Mouse (Mus musculus) embryonic facial prominence, embryonic 13.5 days (tissue): ENCODE data around the gene Nup98. TPM values are rescaled to one million over a fixed set of nuclear protein-coding genes. Genes with fewer than 3 reads are reported as not detected.

ENCODE experiments used
- ATAC-seq: fragments of 200-750 bp; cut with Nextera tagmentation; 2 replicates; pipeline ENCODE4 v1.8.0; 2017; ENCODE audit warnings: low read depth; ENCODE audit not compliant: insufficient number of reproducible peaks, insufficient read depth, low FRiP score, low TSS enrichment
- H3K27ac ChIP-seq: fragments of 300-500 bp; sonication (generic); 2 replicates; pipeline ENCODE4 v1.5.1; 2015; ENCODE audit warnings: moderate library complexity, mild to moderate bottlenecking, inconsistent platforms
- H3K27me3 ChIP-seq: fragments of 300-500 bp; sonication (generic); 2 replicates; pipeline ENCODE4 v1.6.1; 2015; ENCODE audit warnings: mild to moderate bottlenecking, inconsistent platforms
- H3K36me3 ChIP-seq: fragments of 300-500 bp; sonication (generic); 2 replicates; pipeline ENCODE4 v1.6.1; 2015; ENCODE audit warnings: mild to moderate bottlenecking, inconsistent platforms
- H3K4me1 ChIP-seq: fragments of 300-500 bp; sonication (generic); 2 replicates; pipeline ENCODE4 v1.6.1; 2015; ENCODE audit warnings: inconsistent platforms
- H3K4me2 ChIP-seq: fragments of 300-500 bp; sonication (generic); 2 replicates; pipeline ENCODE4 v1.6.1; 2015; ENCODE audit warnings: moderate library complexity, mild to moderate bottlenecking, inconsistent platforms
- H3K4me3 ChIP-seq: fragments of 300-500 bp; sonication (generic); 2 replicates; pipeline ENCODE4 v1.5.1; 2015; ENCODE audit warnings: mild to moderate bottlenecking, inconsistent platforms
- H3K9ac ChIP-seq: fragments of 300-500 bp; sonication (generic); 2 replicates; pipeline ENCODE4 v1.6.1; 2015; ENCODE audit warnings: mild to moderate bottlenecking, inconsistent platforms
- H3K9me3 ChIP-seq: fragments of 300-500 bp; sonication (generic); 2 replicates; pipeline ENCODE4 v1.6.1; 2016; ENCODE audit warnings: inconsistent platforms
- WGBS: fragments of 180-500 bp; shearing (Covaris S2); methylation state at CpG from one replicate; pipeline ENCODE4 v1.1.7; 2015; ENCODE audit warnings: mixed read lengths; 5-methylcytosine and 5-hydroxymethylcytosine counted together
- polyA plus RNA-seq: library from polyadenylated mRNA; unstranded; fragments of >200 nt; fragmentation: Nextera tagmentation; extraction: Ambion mirVana; gene quantifications from 2 replicates; pipeline ENCODE4 v1.2.1, GENCODE M21; 2015

The Nup98 gene
- polyA plus RNA-seq, 1 experiment from 2014 or later: 37.1 TPM

GRCm38 (mm10) chr7:102228049-102228670, 18.2 kb upstream of the Nup98 start:
- ATAC-seq: no peak
- no peak overlapping the region for H3K27ac ChIP-seq
- H3K9me3 ChIP-seq: no peaks in the 10 kb centered on the region
- peaks cover 65% of the 10 kb centered on the region for H3K36me3 ChIP-seq
- WGBS: 89% methylated on average over 4 of the region's 4 CpGs
- H3K4me3 ChIP-seq: no peak overlapping the region
- no peaks in the 10 kb centered on the region for H3K27me3 ChIP-seq
- no peak overlapping the region for H3K4me2 ChIP-seq
- H3K9ac ChIP-seq: no peak overlapping the region
- H3K4me1 ChIP-seq: peaks cover 6% of the 10 kb centered on the region; the same call in 1 of the 2 replicates

- Histone ChIP-seq H3K27me3 (no peaks in the 10 kb centered on the region), H3K36me3 (peaks cover 50% of the 10 kb centered on the region), H3K4me3 (no peak overlapping the region), H3K4me2 (no peak overlapping the region), H3K4me1 (peaks cover 6% of the 10 kb centered on the region; the same call in 1 of the 2 replicates), H3K9ac (no peak overlapping the region), H3K27ac (no peak overlapping the region), H3K9me3 (no peaks in the 10 kb centered on the region)
- ATAC-seq: no peak
- 95% methylated on average over 6 of the region's 6 CpGs for WGBS
Observed at GRCm38 (mm10) chr7:102226051-102226450, 16.1 kb upstream of the Nup98 start.

- Histone ChIP-seq H3K4me3 (no peak overlapping the region), H3K27me3 (no peaks in the 10 kb centered on the region), H3K4me1 (peaks cover 6% of the 10 kb centered on the region; the same call in 1 of the 2 replicates), H3K36me3 (peaks cover 33% of the 10 kb centered on the region), H3K4me2 (peak overlapping the region; percentile 72), H3K9ac (no peak overlapping the region), H3K9me3 (no peaks in the 10 kb centered on the region), H3K27ac (no peak overlapping the region)
- 85% methylated on average over 5 of the region's 5 CpGs for WGBS
- ATAC-seq: no peak
Observed at GRCm38 (mm10) chr7:102223883-102224738, 14.1 kb upstream of the Nup98 start.

- H3K4me1 ChIP-seq: peaks cover 6% of the 10 kb centered on the region; the same call in 1 of the 2 replicates
- H3K9me3 ChIP-seq: no peaks in the 10 kb centered on the region
- WGBS: 1% methylated on average over 31 of the region's 31 CpGs
- no peaks in the 10 kb centered on the region for H3K27me3 ChIP-seq
- H3K4me2 ChIP-seq: peak overlapping the region; percentile 72
- peak overlapping the region; percentile 71 for H3K4me3 ChIP-seq
- H3K27ac ChIP-seq: peak overlapping the region; percentile 86
- ATAC-seq: peak; percentile 85
- peak overlapping the region; percentile 84 for H3K9ac ChIP-seq
- peaks cover 24% of the 10 kb centered on the region for H3K36me3 ChIP-seq
Observed at GRCm38 (mm10) chr7:102222830-102223556, 13.0 kb upstream of the Nup98 start.

- Histone ChIP-seq H3K4me1 (peaks cover 6% of the 10 kb centered on the region; the same call in 1 of the 2 replicates), H3K36me3 (peaks cover 18% of the 10 kb centered on the region), H3K9ac (peak overlapping the region; percentile 84), H3K27me3 (no peaks in the 10 kb centered on the region), H3K9me3 (no peaks in the 10 kb centered on the region), H3K4me2 (peak overlapping the region; percentile 72), H3K4me3 (peak overlapping the region; percentile 71), H3K27ac (peak overlapping the region; percentile 86)
- WGBS: under 1% methylated on average over 8 of the region's 13 CpGs
- peak; percentile 49; the same call in 1 of the 2 replicates for ATAC-seq
Observed at GRCm38 (mm10) chr7:102222336-102222735, 12.4 kb upstream of the Nup98 start.

GRCm38 (mm10) chr7:102221899-102222298, 11.9 kb upstream of the Nup98 start:
- Histone ChIP-seq H3K4me3 (no peak overlapping the region), H3K9me3 (no peaks in the 10 kb centered on the region), H3K4me2 (peak overlapping the region; percentile 72), H3K4me1 (peaks cover 6% of the 10 kb centered on the region; the same call in 1 of the 2 replicates), H3K9ac (no peak overlapping the region), H3K36me3 (peaks cover 13% of the 10 kb centered on the region), H3K27ac (no peak overlapping the region), H3K27me3 (no peaks in the 10 kb centered on the region)
- no peak for ATAC-seq
- 47% methylated on average over 1 of the region's 1 CpGs for WGBS

- Histone ChIP-seq H3K9ac (peak overlapping the region; percentile 74), H3K27me3 (no peaks in the 10 kb centered on the region), H3K9me3 (no peaks in the 10 kb centered on the region), H3K4me2 (peak overlapping the region; percentile 68), H3K4me1 (peaks cover 8% of the 10 kb centered on the region), H3K36me3 (no peaks in the 10 kb centered on the region), H3K4me3 (peak overlapping the region; percentile 80), H3K27ac (peak overlapping the region; percentile 94)
- WGBS: 71% methylated on average over 3 of the region's 3 CpGs
- ATAC-seq: no peak
Observed at GRCm38 (mm10) chr7:102211071-102211470, 1.1 kb upstream of the Nup98 start.

GRCm38 (mm10) chr7:102208806-102209363, 1.1 kb downstream of the Nup98 start:
- 61% methylated on average over 4 of the region's 4 CpGs for WGBS
- Histone ChIP-seq H3K27me3 (no peaks in the 10 kb centered on the region), H3K4me2 (peak overlapping the region; percentile 74), H3K36me3 (0 out of 2 replicates have a peak, but pooled peaks cover 5% of the 10 kb centered on the region), H3K4me3 (peak overlapping the region; percentile 80), H3K9ac (peak overlapping the region; percentile 89), H3K27ac (peak overlapping the region; percentile 92; the same call in 1 of the 2 replicates), H3K4me1 (peaks cover 8% of the 10 kb centered on the region), H3K9me3 (no peaks in the 10 kb centered on the region)
- no peak for ATAC-seq

- H3K27me3 ChIP-seq: no peaks in the 10 kb centered on the region
Observed at GRCm38 (mm10) chr7:102205646-102206045, 4.3 kb downstream of the Nup98 start.

GRCm38 (mm10) chr7:102204296-102204857, 5.6 kb downstream of the Nup98 start:
- Histone ChIP-seq H3K36me3 (0 out of 2 replicates have a peak, but pooled peaks cover 5% of the 10 kb centered on the region), H3K4me1 (peaks cover 8% of the 10 kb centered on the region), H3K27ac (no peak overlapping the region), H3K4me2 (no peak overlapping the region), H3K9me3 (no peaks in the 10 kb centered on the region), H3K9ac (no peak overlapping the region), H3K27me3 (no peaks in the 10 kb centered on the region), H3K4me3 (no peak overlapping the region)
- whole genome bisulfite sequencing: 72% methylated on average over 3 of the region's 3 CpGs
- no peak for ATAC-seq

More at GRCm38 (mm10) chr7:102205646-102206045, 4.3 kb downstream of the Nup98 start:
- Histone ChIP-seq H3K36me3 (0 out of 2 replicates have a peak, but pooled peaks cover 5% of the 10 kb centered on the region), H3K27ac (no peak overlapping the region), H3K9ac (no peak overlapping the region), H3K4me2 (no peak overlapping the region), H3K9me3 (no peaks in the 10 kb centered on the region), H3K4me3 (no peak overlapping the region), H3K4me1 (peaks cover 8% of the 10 kb centered on the region)
- ATAC-seq: no peak
- 91% methylated on average over 1 of the region's 1 CpGs for WGBS
